Mouse (Mus musculus) embryonic fibroblast, embryonic 13.5 days (primary cell): ENCODE measurements at regions not wholly inside any gene's neighbourhood (a gene's known extent, or its start where the extent isn't known, plus 50 kb on each side); places are given as distances from the start of the nearest gene placed in this dataset.

Experiments used
- CTCF ChIP-seq: IDR thresholded peaks from 2 replicates; pipeline ENCODE4 v1.5.1; 2011; ENCODE audit warnings: mild to moderate bottlenecking, control low read depth, low read length, moderate library complexity, borderline replicate concordance; ENCODE audit not compliant: insufficient read depth
- POLR2A ChIP-seq: IDR thresholded peaks from 2 replicates; pipeline ENCODE4 v1.6.1; 2011; ENCODE audit warnings: low read depth, mild to moderate bottlenecking, control low read depth, low read length, moderate library complexity

GRCm38 (mm10) chr13:11375452-11375851, 731.3 kb downstream of the Ryr2 start:
- TF ChIP-seq POLR2A (no peak), CTCF (no peak)
